Mouse (Mus musculus) intestine, embryonic 14.5 days (tissue): Measurements from ENCODE around the gene Slc12a8. TPM values are rescaled to one million over a fixed set of nuclear protein-coding genes. Genes with fewer than 3 reads are reported as not detected.

Experiments used
- ATAC-seq: fragments of 200-750 bp; cut with Nextera tagmentation; replicated peaks from 2 replicates; pipeline ENCODE4 v1.8.0; 2017; ENCODE audit warnings: low read depth, moderate number of reproducible peaks, moderate TSS enrichment, moderate library complexity; ENCODE audit not compliant: low FRiP score, low TSS enrichment
- DNase-seq: peaks from one replicate; pipeline ENCODE4 v3.0.0-alpha.2; 2018; ENCODE audit warnings: low spot score
- H3K27ac ChIP-seq: fragments of 300-500 bp; sonication (generic); 2 replicates; pipeline ENCODE4 v1.5.1; 2014; ENCODE audit warnings: low read depth, mild to moderate bottlenecking, control low read depth
- H3K27me3 ChIP-seq: fragments of 300-500 bp; sonication (generic); replicated peaks from 2 replicates; pipeline ENCODE4 v1.6.1; 2014; ENCODE audit warnings: low read length, control low read depth; ENCODE audit not compliant: control insufficient read depth, insufficient read depth
- H3K36me3 ChIP-seq: fragments of 300-500 bp; sonication (generic); 2 replicates; pipeline ENCODE4 v1.6.1; 2014; ENCODE audit warnings: low read length, control low read depth; ENCODE audit not compliant: control insufficient read depth, insufficient read depth
- H3K4me1 ChIP-seq: fragments of 300-500 bp; sonication (generic); replicated peaks from 2 replicates; pipeline ENCODE4 v1.6.1; 2014; ENCODE audit warnings: low read length, control low read depth, mixed read lengths; ENCODE audit not compliant: control insufficient read depth, insufficient read depth
- H3K4me2 ChIP-seq: fragments of 300-500 bp; sonication (generic); 2 replicates; pipeline ENCODE4 v1.6.1; 2014; ENCODE audit warnings: low read length
- H3K4me3 ChIP-seq: fragments of 300-500 bp; sonication (generic); 2 replicates; pipeline ENCODE4 v1.5.1; 2014; ENCODE audit warnings: low read depth, low read length, control low read depth, mixed read lengths
- H3K9ac ChIP-seq: fragments of 300-500 bp; sonication (generic); 2 replicates; pipeline ENCODE4 v1.6.1; 2014; ENCODE audit warnings: mild to moderate bottlenecking, low read length
- H3K9me3 ChIP-seq: fragments of 300-500 bp; sonication (generic); 2 replicates; pipeline ENCODE4 v1.6.1; 2016; ENCODE audit warnings: low read length, control low read depth; ENCODE audit not compliant: control insufficient read depth
- WGBS: fragments of 180-500 bp; shearing (Covaris S2); extraction: QIAGEN DNeasy Blood & Tissue Kit; methylation state at CpG from one replicate; pipeline ENCODE4 v1.1.7; 2014; 5-methylcytosine and 5-hydroxymethylcytosine counted together
- polyA plus RNA-seq: library from polyadenylated mRNA; unstranded; fragments of >200 nt; fragmentation: Nextera tagmentation; extraction: Ambion mirVana; gene quantifications from 2 replicates; pipeline ENCODE4 v1.2.1, GENCODE M21; 2014

The Slc12a8 gene
- polyA plus RNA-seq, 1 experiment from 2014 or later, result 5.0 TPM

DNA sequence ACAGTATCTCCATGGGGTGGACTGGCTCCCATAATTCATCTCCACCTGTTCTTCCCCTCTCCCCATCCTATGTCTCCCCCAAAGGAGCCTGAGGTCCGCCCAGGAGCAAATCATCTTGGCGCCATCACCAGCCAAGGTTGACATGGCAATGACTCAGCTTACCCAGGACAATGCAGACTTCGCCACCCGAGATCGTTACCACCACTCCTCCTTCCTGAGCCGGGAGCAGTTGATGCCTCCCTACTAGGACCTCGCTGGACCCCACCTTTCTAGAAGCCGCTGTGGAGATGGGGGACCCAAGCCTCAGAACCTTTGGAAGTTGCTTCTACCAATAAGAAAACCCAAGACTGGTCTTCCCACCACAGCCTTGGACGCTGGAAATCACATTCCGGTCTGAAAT, 145.7 kb downstream of the Slc12a8 start:
- H3K36me3 ChIP-seq, result no peaks in the 10 kb centered on the region
- no peak overlapping the region for H3K4me2 ChIP-seq
- ATAC-seq, result no peak
- H3K9ac ChIP-seq, result no peak overlapping the region
- peak; percentile 32 for DNase-seq
- no peaks in the 10 kb centered on the region for H3K27me3 ChIP-seq
- no peaks in the 10 kb centered on the region for H3K9me3 ChIP-seq
- no peaks in the 10 kb centered on the region for H3K4me1 ChIP-seq
- no peak overlapping the region for H3K27ac ChIP-seq
- 98% methylated on average over 10 of the region's 10 CpGs for WGBS
- H3K4me3 ChIP-seq, result no peak overlapping the region

GRCm38 (mm10) chr16:33666226-33666625, 149.1 kb downstream of the Slc12a8 start:
- H3K9me3 ChIP-seq, result no peaks in the 10 kb centered on the region
- no peak overlapping the region for H3K4me2 ChIP-seq
- ATAC-seq (no peak), DNase-seq (peak; percentile 18)
- no peak overlapping the region for H3K9ac ChIP-seq
- H3K4me1 ChIP-seq, result peaks cover 5% of the 10 kb centered on the region; the same call in 1 of the 2 replicates
- no peaks in the 10 kb centered on the region for H3K36me3 ChIP-seq
- 83% methylated on average over 6 of the region's 6 CpGs for WGBS
- H3K27ac ChIP-seq, result no peak overlapping the region
- no peaks in the 10 kb centered on the region for H3K27me3 ChIP-seq
- H3K4me3 ChIP-seq, result no peak overlapping the region

GRCm38 (mm10) chr16:33666985-33667538, 149.9 kb downstream of the Slc12a8 start:
- peaks cover 5% of the 10 kb centered on the region; the same call in 1 of the 2 replicates for H3K4me1 ChIP-seq
- ATAC-seq (no peak), DNase-seq (peak; percentile 39)
- H3K36me3 ChIP-seq, result no peaks in the 10 kb centered on the region
- no peak overlapping the region for H3K9ac ChIP-seq
- no peak overlapping the region for H3K4me3 ChIP-seq
- 92% methylated on average over 4 of the region's 4 CpGs for WGBS
- no peak overlapping the region for H3K4me2 ChIP-seq
- no peak overlapping the region for H3K27ac ChIP-seq
- no peaks in the 10 kb centered on the region for H3K9me3 ChIP-seq
- no peaks in the 10 kb centered on the region for H3K27me3 ChIP-seq

DNA sequence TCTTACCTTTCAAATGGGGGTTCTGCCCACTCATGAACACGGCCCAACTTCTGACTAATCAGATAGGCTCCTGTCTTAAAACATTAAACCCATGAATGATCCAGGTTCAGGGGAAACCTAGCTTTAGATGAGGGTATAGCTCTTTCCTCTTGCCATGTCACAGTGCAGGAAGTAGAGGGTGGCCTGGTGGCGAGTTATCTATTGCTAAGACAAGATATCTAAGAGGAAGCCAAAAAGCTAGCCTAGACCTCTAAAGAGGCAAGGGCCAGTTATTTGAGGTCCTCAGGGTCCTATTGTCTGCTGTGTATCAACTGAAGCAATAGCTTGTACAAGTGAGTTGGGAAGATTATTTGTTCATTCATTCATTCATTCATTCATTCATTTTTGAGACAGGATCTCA, 151.3 kb downstream of the Slc12a8 start:
- Histone ChIP-seq H3K4me3 (no peak overlapping the region), H3K4me1 (peaks cover 5% of the 10 kb centered on the region; the same call in 1 of the 2 replicates), H3K9ac (no peak overlapping the region), H3K4me2 (no peak overlapping the region), H3K27ac (no peak overlapping the region), H3K9me3 (no peaks in the 10 kb centered on the region), H3K27me3 (no peaks in the 10 kb centered on the region), H3K36me3 (no peaks in the 10 kb centered on the region)
- peak; percentile 23 for DNase-seq
- ATAC-seq, result no peak
- whole genome bisulfite sequencing, result 86% methylated on average over 2 of the region's 2 CpGs

DNA sequence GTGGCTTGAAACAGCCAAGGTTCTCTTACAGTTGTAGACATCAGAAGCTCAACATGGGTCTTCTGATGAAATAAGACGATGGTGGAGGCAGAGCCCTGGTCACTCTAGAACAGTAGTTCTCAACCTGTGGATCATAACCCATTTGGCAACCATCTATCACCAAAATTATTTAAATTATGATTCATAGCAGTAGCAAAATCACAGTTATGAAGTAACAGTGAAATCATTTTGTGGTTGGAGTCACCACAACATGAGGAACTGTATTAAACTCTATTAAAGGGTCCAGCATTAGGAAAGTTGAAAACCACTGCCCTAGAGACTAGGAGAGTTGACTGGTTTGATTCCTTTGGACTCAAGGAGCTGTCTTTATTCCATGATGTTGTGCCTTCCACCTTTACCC, 151.9 kb downstream of the Slc12a8 start:
- Histone ChIP-seq H3K27ac (no peak overlapping the region), H3K4me2 (no peak overlapping the region), H3K27me3 (no peaks in the 10 kb centered on the region), H3K4me3 (no peak overlapping the region), H3K4me1 (peaks cover 8% of the 10 kb centered on the region; the same call in 1 of the 2 replicates), H3K36me3 (no peaks in the 10 kb centered on the region), H3K9me3 (no peaks in the 10 kb centered on the region), H3K9ac (no peak overlapping the region)
- ATAC-seq (no peak), DNase-seq (no peak)
- 85% methylated on average over 1 of the region's 1 CpGs for WGBS

- H3K9ac ChIP-seq, result no peak overlapping the region
- no peaks in the 10 kb centered on the region for H3K9me3 ChIP-seq
- H3K36me3 ChIP-seq, result no peaks in the 10 kb centered on the region
- no peak for DNase-seq
- H3K4me1 ChIP-seq, result peaks cover 8% of the 10 kb centered on the region; the same call in 1 of the 2 replicates
- no peak for ATAC-seq
- 34% methylated on average over 3 of the region's 3 CpGs for WGBS
- no peak overlapping the region for H3K4me3 ChIP-seq
- no peaks in the 10 kb centered on the region for H3K27me3 ChIP-seq
- peak overlapping the region; percentile 25; the same call in 1 of the 2 replicates for H3K27ac ChIP-seq
- no peak overlapping the region for H3K4me2 ChIP-seq
Measured at GRCm38 (mm10) chr16:33670340-33670739, 153.2 kb downstream of the Slc12a8 start.

DNA sequence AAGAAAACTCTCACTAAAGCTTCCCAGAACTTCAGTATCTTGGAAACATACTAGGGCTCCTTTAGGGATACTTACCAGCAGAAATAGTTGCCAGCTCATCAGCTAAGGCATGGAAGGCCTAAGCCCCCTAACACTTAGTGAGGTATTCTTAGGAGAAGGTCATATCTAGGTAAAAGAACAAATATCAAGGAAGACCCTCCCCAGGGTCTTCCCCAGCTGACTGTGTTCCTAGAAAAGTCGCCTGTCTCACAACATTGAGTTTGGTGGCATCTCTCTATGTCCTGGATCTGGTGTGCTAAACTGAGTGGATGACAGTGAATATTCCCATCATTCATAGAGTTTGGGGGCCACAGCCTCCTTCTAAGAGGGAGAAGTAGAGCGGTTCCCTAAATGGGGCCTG, 153.8 kb downstream of the Slc12a8 start:
- no peak overlapping the region for H3K4me2 ChIP-seq
- no peak overlapping the region for H3K9ac ChIP-seq
- 90% methylated on average over 2 of the region's 2 CpGs for WGBS
- DNase-seq (peak; percentile 36), ATAC-seq (no peak)
- peaks cover 8% of the 10 kb centered on the region; the same call in 1 of the 2 replicates for H3K4me1 ChIP-seq
- H3K9me3 ChIP-seq, result no peaks in the 10 kb centered on the region
- H3K36me3 ChIP-seq, result no peaks in the 10 kb centered on the region
- H3K27me3 ChIP-seq, result no peaks in the 10 kb centered on the region
- H3K4me3 ChIP-seq, result no peak overlapping the region
- peak overlapping the region; percentile 25; the same call in 1 of the 2 replicates for H3K27ac ChIP-seq

DNA sequence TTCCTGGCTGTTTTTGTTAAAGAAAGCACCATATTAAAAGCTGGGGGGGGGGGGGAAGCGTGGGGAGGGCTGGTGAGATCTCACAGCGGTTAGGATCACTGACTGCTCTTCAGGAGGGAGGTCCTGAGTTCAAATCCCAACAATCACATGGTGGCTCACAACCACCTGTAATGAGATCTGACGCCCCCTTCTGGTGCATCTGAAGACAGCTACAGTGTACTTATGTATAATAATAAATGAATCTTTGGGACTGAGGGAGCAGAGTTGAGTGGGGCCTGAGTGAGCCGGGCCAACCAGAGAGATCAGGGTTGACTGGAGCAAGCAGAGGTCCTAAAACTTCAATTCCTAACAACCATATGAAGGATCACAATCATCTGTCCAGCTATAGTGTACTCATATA, 155.1 kb downstream of the Slc12a8 start:
- ATAC-seq (no peak), DNase-seq (no peak)
- Histone ChIP-seq H3K9me3 (no peaks in the 10 kb centered on the region), H3K4me1 (peaks cover 13% of the 10 kb centered on the region; the same call in 1 of the 2 replicates), H3K4me3 (no peak overlapping the region), H3K4me2 (no peak overlapping the region), H3K36me3 (no peaks in the 10 kb centered on the region), H3K27ac (no peak overlapping the region), H3K9ac (no peak overlapping the region), H3K27me3 (no peaks in the 10 kb centered on the region)
- 95% methylated on average over 3 of the region's 4 CpGs for WGBS

DNA sequence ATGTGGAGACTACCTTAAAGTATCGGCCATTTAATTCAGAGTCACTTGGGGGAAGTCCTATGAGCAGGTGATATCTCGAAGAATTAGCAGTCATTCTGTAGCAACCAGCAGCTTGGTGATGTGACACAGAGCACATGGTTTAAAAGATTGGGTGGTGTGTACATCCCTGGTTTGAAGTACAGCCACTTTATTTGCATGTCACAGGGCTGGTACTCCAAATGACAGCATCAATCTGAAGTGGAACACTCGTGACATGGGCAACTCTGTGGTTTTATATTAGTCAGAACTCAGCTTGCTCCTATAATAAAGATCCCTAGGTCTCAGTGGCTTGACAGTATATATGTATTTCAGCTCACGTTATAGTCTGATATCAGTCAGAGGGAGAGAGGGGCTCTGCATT, 155.5 kb downstream of the Slc12a8 start:
- H3K36me3 ChIP-seq, result no peaks in the 10 kb centered on the region
- H3K9ac ChIP-seq, result no peak overlapping the region
- no peak overlapping the region for H3K4me3 ChIP-seq
- WGBS, result 92% methylated on average over 4 of the region's 4 CpGs
- no peaks in the 10 kb centered on the region for H3K9me3 ChIP-seq
- DNase-seq, result no peak
- H3K4me2 ChIP-seq, result no peak overlapping the region
- ATAC-seq, result no peak
- no peaks in the 10 kb centered on the region for H3K27me3 ChIP-seq
- H3K27ac ChIP-seq, result no peak overlapping the region
- peaks cover 13% of the 10 kb centered on the region; the same call in 1 of the 2 replicates for H3K4me1 ChIP-seq
